Mouse (Mus musculus): ENCODE results near the gene Clic1. TPM values are rescaled to one million over a fixed set of nuclear protein-coding genes. Genes with fewer than 3 reads are reported as not detected.

Gene Clic1
- polyA plus RNA-seq, 1 experiment from 2014 or later, result 396 TPM

GRCm38 (mm10) chr17:35058911-35059892 is 9.4 kb downstream of the Clic1 start, which contains the start of gene Ddah2:
Gene Ddah2, plus strand, starts transcription at chr17:35059035.
- Histone ChIP-seq H3K4me3 (replicated peaks; ENCODE audit: low read length) (peak within 1 kb of the TSS; percentile 73), H3K27me3 (ENCODE audit: control insufficient read depth, insufficient read depth, low read length) (no peaks in the 10 kb centered on the region), H3K9me3 (replicated peaks; ENCODE audit: control insufficient read depth, low read length) (no peaks in the 10 kb centered on the region), H3K4me1 (ENCODE audit: control insufficient read depth, insufficient read depth, low read length) (peaks cover 31% of the 10 kb centered on the region), H3K36me3 (ENCODE audit: control insufficient read depth, insufficient read depth, low read length) (peaks cover 18% of the 10 kb centered on the region), H3K9ac (ENCODE audit: low read length) (peak within 1 kb of the TSS; percentile 83), H3K27ac (ENCODE audit: low read length) (peak within 1 kb of the TSS; percentile 93), H3K4me2 (ENCODE audit: low read depth, low read length) (peak within 1 kb of the TSS; percentile 91)
- WGBS, result under 1% methylated on average over 57 of the region's 57 CpGs
- ATAC-seq (ENCODE audit: insufficient read depth, low FRiP score), result peak; percentile 93

- Histone ChIP-seq H3K9me3 (replicated peaks; ENCODE audit: control insufficient read depth, low read length) (no peaks in the 10 kb centered on the region), H3K4me1 (ENCODE audit: control insufficient read depth, insufficient read depth, low read length) (peaks cover 39% of the 10 kb centered on the region), H3K27me3 (ENCODE audit: control insufficient read depth, insufficient read depth, low read length) (no peaks in the 10 kb centered on the region), H3K4me2 (ENCODE audit: low read depth, low read length) (peak overlapping the region; percentile 91), H3K36me3 (ENCODE audit: control insufficient read depth, insufficient read depth, low read length) (peaks cover 15% of the 10 kb centered on the region), H3K9ac (ENCODE audit: low read length) (peak overlapping the region; percentile 83), H3K4me3 (replicated peaks; ENCODE audit: low read length) (peak overlapping the region; percentile 73), H3K27ac (ENCODE audit: low read length) (peak overlapping the region; percentile 93)
- 23% methylated on average over 14 of the region's 14 CpGs for WGBS
- ATAC-seq (ENCODE audit: insufficient read depth, low FRiP score), result no peak
Observed at GRCm38 (mm10) chr17:35060071-35060470, 10.3 kb downstream of the Clic1 start.

- no peak for ATAC-seq (ENCODE audit: insufficient read depth, low FRiP score)
- peaks cover 45% of the 10 kb centered on the region for H3K4me1 ChIP-seq (ENCODE audit: control insufficient read depth, insufficient read depth, low read length)
- H3K9ac ChIP-seq (ENCODE audit: low read length), result peak overlapping the region; percentile 83; the same call in 1 of the 2 replicates
- 56% methylated on average over 22 of the region's 22 CpGs for WGBS
- H3K4me3 ChIP-seq (replicated peaks; ENCODE audit: low read length), result peak overlapping the region; percentile 73
- 0 out of 2 replicates have a peak overlapping the region, but pooled peaks have one; percentile 36 for H3K27ac ChIP-seq (ENCODE audit: low read length)
- H3K9me3 ChIP-seq (replicated peaks; ENCODE audit: control insufficient read depth, low read length), result no peaks in the 10 kb centered on the region
- peak overlapping the region; percentile 91 for H3K4me2 ChIP-seq (ENCODE audit: low read depth, low read length)
- H3K36me3 ChIP-seq (ENCODE audit: control insufficient read depth, insufficient read depth, low read length), result peaks cover 15% of the 10 kb centered on the region
- H3K27me3 ChIP-seq (ENCODE audit: control insufficient read depth, insufficient read depth, low read length), result no peaks in the 10 kb centered on the region
Observed at GRCm38 (mm10) chr17:35060737-35061297, 11.1 kb downstream of the Clic1 start.

- H3K9ac ChIP-seq (ENCODE audit: low read length), result peak overlapping the region; percentile 23; the same call in 1 of the 2 replicates
- peaks cover 15% of the 10 kb centered on the region for H3K36me3 ChIP-seq (ENCODE audit: control insufficient read depth, insufficient read depth, low read length)
- no peak overlapping the region for H3K4me3 ChIP-seq (replicated peaks; ENCODE audit: low read length)
- H3K4me1 ChIP-seq (ENCODE audit: control insufficient read depth, insufficient read depth, low read length), result peaks cover 45% of the 10 kb centered on the region
- H3K27me3 ChIP-seq (ENCODE audit: control insufficient read depth, insufficient read depth, low read length), result no peaks in the 10 kb centered on the region
- WGBS, result 75% methylated on average over 8 of the region's 8 CpGs
- no peak for ATAC-seq (ENCODE audit: insufficient read depth, low FRiP score)
- 0 out of 2 replicates have a peak overlapping the region, but pooled peaks have one; percentile 36 for H3K27ac ChIP-seq (ENCODE audit: low read length)
- H3K4me2 ChIP-seq (ENCODE audit: low read depth, low read length), result no peak overlapping the region
- no peaks in the 10 kb centered on the region for H3K9me3 ChIP-seq (replicated peaks; ENCODE audit: control insufficient read depth, low read length)
Observed at GRCm38 (mm10) chr17:35061299-35061698, 11.5 kb downstream of the Clic1 start.

- ATAC-seq (ENCODE audit: insufficient read depth, low FRiP score), result no peak
- 81% methylated on average over 3 of the region's 3 CpGs for WGBS
- Histone ChIP-seq H3K9ac (ENCODE audit: low read length) (no peak overlapping the region), H3K27me3 (ENCODE audit: control insufficient read depth, insufficient read depth, low read length) (no peaks in the 10 kb centered on the region), H3K4me2 (ENCODE audit: low read depth, low read length) (no peak overlapping the region), H3K4me3 (replicated peaks; ENCODE audit: low read length) (no peak overlapping the region), H3K36me3 (ENCODE audit: control insufficient read depth, insufficient read depth, low read length) (peaks cover 8% of the 10 kb centered on the region), H3K9me3 (replicated peaks; ENCODE audit: control insufficient read depth, low read length) (no peaks in the 10 kb centered on the region), H3K4me1 (ENCODE audit: control insufficient read depth, insufficient read depth, low read length) (peaks cover 47% of the 10 kb centered on the region), H3K27ac (ENCODE audit: low read length) (peak overlapping the region; percentile 16; the same call in 1 of the 2 replicates)
Observed at GRCm38 (mm10) chr17:35063466-35063865, 13.7 kb downstream of the Clic1 start.

- H3K4me3 ChIP-seq (replicated peaks; ENCODE audit: low read length), result peak overlapping the region; percentile 47
- peak; percentile 6; the same call in 1 of the 2 replicates for ATAC-seq (ENCODE audit: insufficient read depth, low FRiP score)
- peak overlapping the region; percentile 65 for H3K9ac ChIP-seq (ENCODE audit: low read length)
- H3K36me3 ChIP-seq (ENCODE audit: control insufficient read depth, insufficient read depth, low read length), result peaks cover 8% of the 10 kb centered on the region
- H3K4me2 ChIP-seq (ENCODE audit: low read depth, low read length), result peak overlapping the region; percentile 71
- peak overlapping the region; percentile 95 for H3K27ac ChIP-seq (ENCODE audit: low read length)
- WGBS, result 33% methylated on average over 10 of the region's 10 CpGs
- H3K27me3 ChIP-seq (ENCODE audit: control insufficient read depth, insufficient read depth, low read length), result no peaks in the 10 kb centered on the region
- peaks cover 51% of the 10 kb centered on the region for H3K4me1 ChIP-seq (ENCODE audit: control insufficient read depth, insufficient read depth, low read length)
- no peaks in the 10 kb centered on the region for H3K9me3 ChIP-seq (replicated peaks; ENCODE audit: control insufficient read depth, low read length)
Observed at GRCm38 (mm10) chr17:35064378-35064877, 14.7 kb downstream of the Clic1 start.

- 3% methylated on average over 48 of the region's 48 CpGs for WGBS
- Histone ChIP-seq H3K27ac (ENCODE audit: low read length) (peak within 1 kb of the TSS; percentile 95), H3K9ac (ENCODE audit: low read length) (peak within 1 kb of the TSS; percentile 65), H3K4me1 (ENCODE audit: control insufficient read depth, insufficient read depth, low read length) (peaks cover 46% of the 10 kb centered on the region), H3K27me3 (ENCODE audit: control insufficient read depth, insufficient read depth, low read length) (no peaks in the 10 kb centered on the region), H3K36me3 (ENCODE audit: control insufficient read depth, insufficient read depth, low read length) (peaks cover 8% of the 10 kb centered on the region), H3K4me2 (ENCODE audit: low read depth, low read length) (peak within 1 kb of the TSS; percentile 71), H3K9me3 (replicated peaks; ENCODE audit: control insufficient read depth, low read length) (no peaks in the 10 kb centered on the region), H3K4me3 (replicated peaks; ENCODE audit: low read length) (peak within 1 kb of the TSS; percentile 47)
- peak; percentile 82 for ATAC-seq (ENCODE audit: insufficient read depth, low FRiP score)
Observed at GRCm38 (mm10) chr17:35064951-35065947, 15.5 kb downstream of the Clic1 start, which contains the start of gene Ly6g6c. Gene Ly6g6c, plus strand, starts transcription at chr17:35065388.

- ATAC-seq (ENCODE audit: insufficient read depth, low FRiP score), result no peak
- Histone ChIP-seq H3K4me2 (ENCODE audit: low read depth, low read length) (peak within 1 kb of the TSS; percentile 71), H3K36me3 (ENCODE audit: control insufficient read depth, insufficient read depth, low read length) (peaks cover 8% of the 10 kb centered on the region), H3K27ac (ENCODE audit: low read length) (peak within 1 kb of the TSS; percentile 95), H3K27me3 (ENCODE audit: control insufficient read depth, insufficient read depth, low read length) (no peaks in the 10 kb centered on the region), H3K4me3 (replicated peaks; ENCODE audit: low read length) (peak within 1 kb of the TSS; percentile 47), H3K4me1 (ENCODE audit: control insufficient read depth, insufficient read depth, low read length) (peaks cover 38% of the 10 kb centered on the region), H3K9ac (ENCODE audit: low read length) (peak within 1 kb of the TSS; percentile 65), H3K9me3 (replicated peaks; ENCODE audit: control insufficient read depth, low read length) (no peaks in the 10 kb centered on the region)
- WGBS, result 54% methylated on average over 10 of the region's 10 CpGs
Observed at GRCm38 (mm10) chr17:35066084-35066483, 16.3 kb downstream of the Clic1 start, which contains the start of gene Mpig6b. Gene Mpig6b, minus strand, starts transcription at chr17:35066184.
